Mouse (Mus musculus) limb, embryonic 13.5 days (tissue): ENCODE measurements at regions not wholly inside any gene's neighbourhood (a gene's known extent, or its start where the extent isn't known, plus 50 kb on each side); places are given as distances from the start of the nearest gene placed in this dataset.

Source experiments
- ATAC-seq: fragments of 200-750 bp; cut with Nextera tagmentation; 2 replicates; pipeline ENCODE4 v1.8.0; 2017; ENCODE audit warnings: low read depth, moderate number of reproducible peaks, moderate TSS enrichment; ENCODE audit not compliant: low FRiP score
- H3K27ac ChIP-seq: fragments of 300-500 bp; sonication (generic); 2 replicates; pipeline ENCODE4 v1.5.1; 2015; ENCODE audit warnings: inconsistent platforms, mild to moderate bottlenecking, moderate library complexity
- H3K27me3 ChIP-seq: fragments of 300-500 bp; sonication (generic); 2 replicates; pipeline ENCODE4 v1.6.1; 2015; ENCODE audit warnings: mild to moderate bottlenecking, inconsistent platforms
- H3K36me3 ChIP-seq: fragments of 300-500 bp; sonication (generic); 2 replicates; pipeline ENCODE4 v1.6.1; 2015; ENCODE audit warnings: inconsistent platforms, mild to moderate bottlenecking, moderate library complexity
- H3K4me1 ChIP-seq: fragments of 300-500 bp; sonication (generic); 2 replicates; pipeline ENCODE4 v1.6.1; 2015; ENCODE audit warnings: inconsistent platforms
- H3K4me2 ChIP-seq: fragments of 300-500 bp; sonication (generic); replicated peaks from 2 replicates; pipeline ENCODE4 v1.6.1; 2015; ENCODE audit warnings: inconsistent platforms, mild to moderate bottlenecking, moderate library complexity
- H3K4me3 ChIP-seq: fragments of 300-500 bp; sonication (generic); 2 replicates; pipeline ENCODE4 v1.5.1; 2015; ENCODE audit warnings: moderate library complexity, mild to moderate bottlenecking, inconsistent platforms
- H3K9ac ChIP-seq: fragments of 300-500 bp; sonication (generic); 2 replicates; pipeline ENCODE4 v1.6.1; 2015; ENCODE audit warnings: mild to moderate bottlenecking, inconsistent platforms
- H3K9me3 ChIP-seq: fragments of 300-500 bp; sonication (generic); 2 replicates; pipeline ENCODE4 v1.6.1; 2016; ENCODE audit warnings: inconsistent platforms
- WGBS: fragments of 180-500 bp; shearing (Covaris S2); methylation state at CpG from one replicate; pipeline ENCODE4 v1.1.7; 2015; 5-methylcytosine and 5-hydroxymethylcytosine counted together

- no peak overlapping the region for H3K27ac ChIP-seq
- H3K9ac ChIP-seq = no peak overlapping the region
- H3K9me3 ChIP-seq = no peaks in the 10 kb centered on the region
- no peak overlapping the region for H3K4me3 ChIP-seq
- no peak for ATAC-seq
- no peaks in the 10 kb centered on the region for H3K27me3 ChIP-seq
- WGBS = 72% methylated on average over 4 of the region's 4 CpGs
- no peak overlapping the region for H3K4me2 ChIP-seq
- no peaks in the 10 kb centered on the region for H3K36me3 ChIP-seq
- peaks cover 5% of the 10 kb centered on the region for H3K4me1 ChIP-seq
Measured at GRCm38 (mm10) chr8:34699015-34699414, 587.5 kb upstream of the Gm10131 start.

- no peak for ATAC-seq
- whole genome bisulfite sequencing = 85% methylated on average over 12 of the region's 12 CpGs
Measured at GRCm38 (mm10) chr8:34696365-34696764, 584.8 kb upstream of the Gm10131 start.

GRCm38 (mm10) chr8:34692606-34693005, 581.1 kb upstream of the Gm10131 start:
- H3K27ac ChIP-seq = no peak overlapping the region
- no peak overlapping the region for H3K4me2 ChIP-seq
- H3K9me3 ChIP-seq = no peaks in the 10 kb centered on the region
- no peak overlapping the region for H3K9ac ChIP-seq
- WGBS = 52% methylated on average over 13 of the region's 13 CpGs
- H3K4me1 ChIP-seq = peaks cover 12% of the 10 kb centered on the region
- H3K4me3 ChIP-seq = no peak overlapping the region
- ATAC-seq = no peak
- peaks cover 21% of the 10 kb centered on the region for H3K27me3 ChIP-seq
- H3K36me3 ChIP-seq = no peaks in the 10 kb centered on the region

More at GRCm38 (mm10) chr8:34696365-34696764, 584.8 kb upstream of the Gm10131 start:
- no peak overlapping the region for H3K4me3 ChIP-seq
- H3K36me3 ChIP-seq = no peaks in the 10 kb centered on the region
- no peaks in the 10 kb centered on the region for H3K27me3 ChIP-seq
- no peak overlapping the region for H3K4me2 ChIP-seq
- no peak overlapping the region for H3K9ac ChIP-seq
- H3K9me3 ChIP-seq = no peaks in the 10 kb centered on the region
- H3K27ac ChIP-seq = no peak overlapping the region
- no peaks in the 10 kb centered on the region for H3K4me1 ChIP-seq

- Histone ChIP-seq H3K4me1 (peaks cover 12% of the 10 kb centered on the region), H3K9me3 (no peaks in the 10 kb centered on the region), H3K36me3 (no peaks in the 10 kb centered on the region), H3K9ac (no peak overlapping the region), H3K27me3 (peaks cover 21% of the 10 kb centered on the region), H3K4me2 (no peak overlapping the region), H3K27ac (no peak overlapping the region), H3K4me3 (no peak overlapping the region)
- ATAC-seq = no peak
- WGBS = 73% methylated on average over 6 of the region's 6 CpGs
Measured at GRCm38 (mm10) chr8:34691776-34692175, 580.2 kb upstream of the Gm10131 start.

GRCm38 (mm10) chr8:34689825-34690493, 578.4 kb upstream of the Gm10131 start:
- H3K9ac ChIP-seq = no peak overlapping the region
- no peaks in the 10 kb centered on the region for H3K36me3 ChIP-seq
- 17% methylated on average over 9 of the region's 9 CpGs for WGBS
- no peak overlapping the region for H3K27ac ChIP-seq
- peaks cover 21% of the 10 kb centered on the region for H3K27me3 ChIP-seq
- peak overlapping the region; percentile 22 for H3K4me3 ChIP-seq
- H3K4me2 ChIP-seq = peak overlapping the region; percentile 58
- no peak for ATAC-seq
- H3K9me3 ChIP-seq = no peaks in the 10 kb centered on the region
- H3K4me1 ChIP-seq = peaks cover 12% of the 10 kb centered on the region

GRCm38 (mm10) chr8:34689049-34689824, 577.7 kb upstream of the Gm10131 start:
- Histone ChIP-seq H3K27ac (no peak overlapping the region), H3K27me3 (peaks cover 21% of the 10 kb centered on the region), H3K4me1 (peaks cover 12% of the 10 kb centered on the region), H3K4me2 (peak overlapping the region; percentile 58), H3K9me3 (no peaks in the 10 kb centered on the region), H3K36me3 (no peaks in the 10 kb centered on the region), H3K9ac (no peak overlapping the region), H3K4me3 (peak overlapping the region; percentile 22)
- WGBS = 13% methylated on average over 33 of the region's 33 CpGs
- ATAC-seq = peak; percentile 51; the same call in 1 of the 2 replicates

- no peak overlapping the region for H3K9ac ChIP-seq
- H3K4me1 ChIP-seq = peaks cover 12% of the 10 kb centered on the region
- peak overlapping the region; percentile 22 for H3K4me3 ChIP-seq
- no peaks in the 10 kb centered on the region for H3K36me3 ChIP-seq
- peaks cover 21% of the 10 kb centered on the region for H3K27me3 ChIP-seq
- WGBS = 64% methylated on average over 20 of the region's 20 CpGs
- peak overlapping the region; percentile 58 for H3K4me2 ChIP-seq
- no peak for ATAC-seq
- H3K27ac ChIP-seq = no peak overlapping the region
- no peaks in the 10 kb centered on the region for H3K9me3 ChIP-seq
Measured at GRCm38 (mm10) chr8:34688396-34689048, 577.0 kb upstream of the Gm10131 start.

- Histone ChIP-seq H3K36me3 (no peaks in the 10 kb centered on the region), H3K4me1 (peaks cover 12% of the 10 kb centered on the region), H3K27me3 (peaks cover 21% of the 10 kb centered on the region), H3K4me3 (no peak overlapping the region), H3K9me3 (no peaks in the 10 kb centered on the region), H3K9ac (no peak overlapping the region), H3K27ac (no peak overlapping the region), H3K4me2 (no peak overlapping the region)
- ATAC-seq = no peak
- WGBS = 84% methylated on average over 10 of the region's 10 CpGs
Measured at GRCm38 (mm10) chr8:34686371-34686770, 574.8 kb upstream of the Gm10131 start.

GRCm38 (mm10) chr8:34684683-34685082, 573.1 kb upstream of the Gm10131 start:
- H3K9ac ChIP-seq = no peak overlapping the region
- H3K4me2 ChIP-seq = no peak overlapping the region
- H3K27me3 ChIP-seq = peaks cover 10% of the 10 kb centered on the region
- H3K9me3 ChIP-seq = no peaks in the 10 kb centered on the region
- 67% methylated on average over 7 of the region's 7 CpGs for WGBS
- no peak overlapping the region for H3K4me3 ChIP-seq
- no peak overlapping the region for H3K27ac ChIP-seq
- H3K4me1 ChIP-seq = peaks cover 17% of the 10 kb centered on the region
- H3K36me3 ChIP-seq = no peaks in the 10 kb centered on the region
- no peak for ATAC-seq

- 0 out of 2 replicates have a peak, but pooled peaks cover under 1% of the 10 kb centered on the region for H3K27me3 ChIP-seq
- peaks cover 6% of the 10 kb centered on the region; the same call in 1 of the 2 replicates for H3K4me1 ChIP-seq
- H3K9me3 ChIP-seq = no peaks in the 10 kb centered on the region
- no peak overlapping the region for H3K4me3 ChIP-seq
- ATAC-seq = no peak
- H3K36me3 ChIP-seq = no peaks in the 10 kb centered on the region
- H3K27ac ChIP-seq = no peak overlapping the region
- H3K9ac ChIP-seq = no peak overlapping the region
- no peak overlapping the region for H3K4me2 ChIP-seq
- WGBS = 76% methylated on average over 5 of the region's 5 CpGs
Measured at GRCm38 (mm10) chr8:34683173-34683572, 571.6 kb upstream of the Gm10131 start.

- Histone ChIP-seq H3K9me3 (no peaks in the 10 kb centered on the region), H3K4me2 (no peak overlapping the region), H3K27ac (no peak overlapping the region), H3K9ac (no peak overlapping the region), H3K27me3 (no peaks in the 10 kb centered on the region), H3K4me3 (no peak overlapping the region), H3K4me1 (peaks cover 6% of the 10 kb centered on the region; the same call in 1 of the 2 replicates), H3K36me3 (no peaks in the 10 kb centered on the region)
- WGBS = 93% methylated on average over 8 of the region's 8 CpGs
- no peak for ATAC-seq
Measured at GRCm38 (mm10) chr8:34682221-34682620, 570.7 kb upstream of the Gm10131 start.
